Mouse (Mus musculus): Measurements from ENCODE around the gene Evx2.

Evx2 gene

DNA sequence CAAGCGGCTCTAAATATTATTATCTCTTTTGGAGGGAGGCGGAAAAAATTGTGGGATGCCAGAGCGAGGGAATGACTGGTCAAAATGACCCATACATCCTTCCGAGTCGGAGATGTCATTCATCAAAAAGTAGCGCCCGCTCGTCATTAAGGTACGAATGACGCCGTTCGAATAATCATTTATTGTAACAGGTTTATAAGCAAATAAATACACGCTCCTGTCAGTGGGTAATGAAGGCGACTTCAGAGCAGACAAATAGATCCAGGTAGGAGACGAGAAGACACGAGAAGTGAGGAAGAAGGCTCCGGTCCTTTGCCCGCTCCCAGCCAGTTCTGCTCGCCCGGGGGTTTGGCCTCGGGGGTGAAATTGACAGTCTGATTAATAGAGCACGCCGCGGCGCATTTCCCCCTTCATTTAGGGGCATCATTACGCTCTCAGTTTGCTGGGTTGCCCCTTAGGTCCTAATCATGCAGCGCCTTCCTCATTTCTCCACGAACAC is at the start of gene Evx2:
Evx2 (minus strand) TSS at position 51 of the 499 bp plus-strand sequence.
- DNase-seq = no peak

- no peak for DNase-seq
Measured at GRCm38 (mm10) chr2:74708676-74709075, 49.3 kb upstream of the Evx2 start.

GRCm38 (mm10) chr2:74707599-74707998 is 48.2 kb upstream of the Evx2 start:
- DNase-seq = no peak

GRCm38 (mm10) chr2:74706393-74706960 is 47.1 kb upstream of the Evx2 start:
- DNase-seq = no peak

- DNase-seq = no peak
Measured at GRCm38 (mm10) chr2:74705467-74706089, 46.2 kb upstream of the Evx2 start.

DNA sequence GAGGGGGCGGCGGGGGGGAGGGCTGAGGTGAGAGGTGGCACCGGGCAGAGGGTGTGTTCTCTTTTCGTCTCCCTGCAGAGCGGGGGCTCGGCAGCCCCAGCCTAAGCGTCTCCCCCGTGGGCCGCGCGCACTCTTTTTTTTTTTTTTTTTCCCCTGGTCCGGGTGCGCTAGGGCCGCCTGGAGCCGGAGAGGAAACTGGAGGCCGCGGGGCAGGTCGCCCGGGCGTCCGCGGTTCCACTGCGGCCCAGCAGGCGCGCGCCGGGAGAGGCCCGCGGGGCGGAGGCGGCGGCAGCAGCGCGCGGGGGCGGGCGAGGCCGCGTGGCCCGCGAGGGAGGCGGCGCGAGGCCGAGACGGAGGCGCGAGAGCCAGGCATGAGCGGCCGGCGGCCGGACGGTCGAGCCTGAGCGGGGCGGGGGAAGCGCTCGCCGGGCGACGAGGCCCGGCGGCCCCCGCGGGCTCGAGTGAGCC is 45.7 kb upstream of the Evx2 start:
- DNase-seq = no peak

DNA sequence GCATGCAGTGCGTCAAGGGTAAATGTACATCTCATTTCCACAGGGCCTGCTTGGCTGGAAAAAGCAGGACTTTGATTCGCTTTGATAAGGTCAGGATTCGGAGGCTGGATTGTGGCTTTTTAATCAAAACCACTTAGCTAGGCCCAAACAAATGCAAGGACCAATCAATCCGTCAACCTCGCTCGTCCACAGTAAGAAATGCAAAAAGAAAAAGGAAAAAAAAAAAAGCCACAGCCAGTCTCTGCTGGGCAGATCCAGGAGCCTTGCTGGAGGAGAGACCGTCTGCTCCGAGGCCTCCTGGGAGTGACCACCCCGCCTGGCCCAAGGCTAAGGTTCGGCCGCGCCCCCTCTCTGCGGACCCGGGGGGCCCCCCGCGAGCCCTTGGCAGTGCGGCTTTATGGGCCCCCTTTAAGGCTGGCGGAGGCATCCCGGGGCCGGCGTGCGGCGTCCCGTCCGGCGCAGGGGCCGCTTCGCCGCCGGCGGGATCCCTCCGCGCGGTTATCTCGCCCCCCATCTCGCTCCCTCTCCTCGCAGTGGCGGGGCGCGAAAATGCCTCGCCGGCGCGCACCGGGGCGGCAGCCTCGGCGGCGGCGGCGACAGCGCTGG is 45.1 kb upstream of the Evx2 start, which contains the start of gene Hoxd8:
Hoxd8 (plus strand) TSS at position 223 of the 606 bp plus-strand sequence.
- no peak for DNase-seq

DNA sequence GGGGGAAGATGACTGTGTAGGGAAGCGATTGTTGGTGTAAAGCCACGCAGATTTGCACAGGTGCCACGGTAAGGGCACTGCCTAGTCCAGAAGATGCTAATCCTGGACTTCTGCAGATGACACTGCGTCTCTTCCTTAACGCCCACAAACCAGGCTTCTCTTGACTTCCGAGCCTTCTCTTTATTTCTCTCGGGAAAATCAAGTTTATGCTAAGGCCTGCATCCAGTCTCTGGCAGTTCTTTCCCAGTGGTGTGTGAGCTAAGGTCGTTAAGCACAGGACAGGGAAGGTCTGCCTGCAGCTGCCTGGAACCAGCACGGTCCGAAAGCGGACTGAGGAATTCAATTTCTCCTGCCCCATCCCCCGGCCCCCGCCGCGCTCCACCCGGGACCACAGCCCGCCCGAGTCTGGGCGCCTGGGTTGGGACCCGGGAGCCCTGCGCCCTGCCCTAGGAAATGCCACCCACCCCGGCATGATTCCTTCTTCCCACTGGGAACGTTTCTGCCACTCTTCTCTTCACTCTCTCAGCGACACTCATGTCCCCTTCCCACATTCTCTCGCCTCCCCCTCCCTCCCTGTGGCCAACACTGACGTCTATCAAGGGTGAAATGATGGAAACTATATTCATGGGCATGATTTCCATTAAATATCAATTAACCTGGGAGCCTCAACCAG is 44.5 kb upstream of the Evx2 start:
- no peak for DNase-seq

DNA sequence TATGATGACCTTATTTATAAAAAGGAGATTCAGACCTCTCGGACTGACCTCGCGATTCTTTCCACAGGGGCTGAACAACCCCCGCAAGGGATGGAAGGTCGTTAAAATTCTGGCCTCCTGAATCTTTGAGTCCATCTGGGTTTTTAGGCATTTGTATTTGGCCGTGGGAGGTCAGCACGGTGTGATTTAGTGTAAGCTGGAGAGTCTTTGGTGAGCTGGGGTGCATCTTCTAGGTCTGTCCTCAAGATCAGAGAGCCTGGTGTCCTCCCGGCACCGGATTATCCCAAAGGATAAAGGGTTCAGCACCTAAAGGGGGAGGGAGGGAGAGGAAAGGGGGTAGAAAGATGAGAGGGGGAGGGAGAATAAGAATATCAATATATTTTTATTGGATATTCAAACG is 44.0 kb upstream of the Evx2 start:
- DNase-seq = no peak

DNA sequence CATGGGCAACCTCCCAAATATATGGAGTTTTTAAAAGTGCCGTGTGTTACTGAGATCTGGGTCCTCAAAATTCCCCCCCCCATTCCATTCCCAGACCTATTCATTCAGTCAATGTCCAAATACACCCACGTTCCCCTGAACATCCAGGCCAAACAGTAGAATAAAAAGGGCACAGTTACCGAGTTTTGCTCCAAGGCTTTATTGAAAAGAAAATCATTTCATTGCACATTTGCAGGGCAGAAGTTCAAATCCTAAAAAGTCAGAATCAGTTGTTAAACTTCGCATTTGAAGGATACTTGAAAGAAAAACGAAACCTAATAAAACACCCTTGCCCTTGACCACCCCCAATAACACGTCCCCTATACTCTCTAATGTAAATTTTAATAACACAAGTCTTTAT is 43.5 kb upstream of the Evx2 start:
- no peak for DNase-seq

GRCm38 (mm10) chr2:74701949-74702819 is 42.8 kb upstream of the Evx2 start:
- peak; percentile 42 for DNase-seq

GRCm38 (mm10) chr2:74700546-74701112 is 41.3 kb upstream of the Evx2 start:
- DNase-seq = no peak

- no peak for DNase-seq
Measured at GRCm38 (mm10) chr2:74699664-74700545, 40.5 kb upstream of the Evx2 start.

- DNase-seq = no peak
Measured at GRCm38 (mm10) chr2:74699053-74699430, 39.7 kb upstream of the Evx2 start.

DNA sequence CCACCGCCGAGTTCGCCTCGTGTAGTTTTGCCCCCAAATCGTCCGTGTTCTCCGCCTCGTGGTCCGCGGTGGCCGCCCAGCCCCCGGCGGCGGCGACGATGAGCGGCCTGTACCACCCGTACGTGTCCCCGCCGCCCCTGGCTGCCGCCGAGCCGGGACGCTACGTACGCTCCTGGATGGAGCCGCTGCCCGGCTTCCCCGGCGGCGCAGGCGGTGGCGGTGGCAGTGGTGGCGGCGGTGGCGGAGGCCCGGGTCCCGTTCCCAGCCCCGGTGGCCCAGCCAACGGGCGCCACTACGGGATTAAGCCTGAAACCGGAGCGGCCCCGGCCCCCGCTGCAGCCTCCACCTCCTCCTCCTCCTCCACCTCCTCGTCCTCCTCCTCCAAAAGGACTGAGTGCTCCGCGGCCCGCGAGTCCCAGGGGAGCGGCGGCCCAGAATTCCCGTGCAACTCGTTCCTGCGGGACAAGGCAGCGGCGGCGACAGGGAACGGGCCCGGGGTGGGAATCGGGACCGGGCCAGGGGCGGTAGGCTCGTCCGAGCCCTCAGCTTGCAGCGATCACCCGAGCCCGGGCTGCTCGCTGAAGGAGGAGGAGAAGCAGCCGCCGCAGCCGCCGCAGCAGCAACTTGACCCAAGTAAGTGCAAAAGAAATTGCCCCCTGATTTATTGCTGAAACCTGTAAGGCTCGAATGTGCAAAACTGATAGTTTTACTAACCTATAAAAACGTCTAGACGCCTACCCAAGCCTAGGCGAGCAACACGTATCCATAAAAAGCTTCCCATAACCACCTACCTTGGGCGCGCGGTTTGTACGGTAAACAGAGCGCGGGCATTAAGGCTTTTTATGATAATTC is 39.1 kb upstream of the Evx2 start:
- DNase-seq = no peak

- no peak for DNase-seq
Measured at GRCm38 (mm10) chr2:74697567-74698121, 38.3 kb upstream of the Evx2 start, which contains the start of gene Hoxd9. Hoxd9 (plus strand) TSS chr2:74697727.

GRCm38 (mm10) chr2:74696442-74697335 is 37.3 kb upstream of the Evx2 start:
- no peak for DNase-seq

DNA sequence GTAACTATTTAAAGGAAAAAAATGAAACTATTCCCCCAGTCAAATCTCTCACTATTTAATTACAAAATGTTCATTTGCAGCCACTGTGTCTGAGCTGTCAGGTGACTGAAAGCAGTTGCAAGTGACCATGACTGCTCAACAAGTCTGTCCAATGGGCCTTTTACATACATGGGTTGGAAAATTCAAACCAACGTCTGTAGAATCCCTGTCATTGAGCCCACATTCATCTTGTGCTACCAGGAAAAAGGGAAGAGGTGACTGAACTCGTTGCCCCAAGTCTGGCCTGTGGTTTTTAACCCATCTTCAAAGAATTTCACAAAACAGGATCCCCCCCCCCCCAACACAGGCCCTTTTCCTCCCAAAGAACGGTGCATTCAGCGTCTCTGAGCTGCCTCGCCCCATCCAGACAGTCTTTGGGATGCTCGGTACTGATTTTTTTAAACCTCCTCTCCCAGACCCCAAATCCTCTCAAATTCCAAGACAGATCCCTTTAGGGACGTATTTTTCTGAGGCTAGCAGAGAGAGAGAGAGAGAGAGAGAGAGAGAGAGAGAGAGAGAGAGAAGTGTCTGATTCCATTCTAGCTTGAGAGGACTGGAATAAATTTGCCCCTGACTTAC is 36.6 kb upstream of the Evx2 start:
- DNase-seq = no peak

All from cerebellum, adult 9-11 months (tissue).